Mouse (Mus musculus) Patski (cell line): ENCODE measurements around the gene Col23a1. TPM values are rescaled to one million over a fixed set of nuclear protein-coding genes. Genes with fewer than 3 reads are reported as not detected.

Experiments
- ATAC-seq: fragments of 100-300 bp; one replicate; pipeline ENCODE4 v1.8.0; 2021
- CTCF ChIA-PET: fragments of 350-600 bp; sonication (Branson Sonifier 250); formaldehyde crosslinking; loops from one replicate; lab custom pipeline; 2022; ENCODE audit warnings: inconsistent platforms; lab: Charles Lee
- POLR2A ChIA-PET: fragments of 350-600 bp; sonication (Branson Sonifier 250); formaldehyde crosslinking; loops from one replicate; lab custom pipeline; 2022; ENCODE audit warnings: antibody characterized with exemption, inconsistent platforms; lab: Charles Lee
- DNase-seq: peaks from one replicate; pipeline ENCODE4 v3.0.0-alpha.2; 2011; ENCODE audit warnings: low read depth, low spot score
- H3K27me3 ChIP-seq: fragments of 371-371 bp; one replicate; pipeline ENCODE4 v1.5.1; 2021
- CTCF ChIP-seq: fragments of 100-300 bp; IDR thresholded peaks from one replicate; pipeline ENCODE4 v1.5.1; 2021
- in situ Hi-C: fragments of 300-500 bp; cut with MboI; formaldehyde crosslinking; loops from 3 replicates; pipeline ENCODE4 v1.11.1; 2018; ENCODE audit warnings: low pct_unique_long_range_greater_than_20kb, mixed read lengths
- polyA plus RNA-seq: library from polyadenylated mRNA; unstranded; gene quantifications from one replicate; pipeline ENCODE4 v1.2.3, GENCODE M21; 2021

The Col23a1 gene
- polyA plus RNA-seq, 1 experiment from 2014 or later, result 3.5 TPM

GRCm38 (mm10) chr11:51469341-51469831, 179.7 kb downstream of the Col23a1 start:
- no peaks in the 10 kb centered on the region for H3K27me3 ChIP-seq
- ATAC-seq, result no peak
- POLR2A ChIA-PET, result no interaction called here
- CTCF ChIA-PET, result interaction anchor here (1.0 kb wide), 1 partner anchor 9 kb away, joined by 3 read pairs; no protein-coding TSS in a partner anchor
- TF ChIP-seq CTCF, result no peak
- in situ Hi-C loops, result no loop called here
- DNase-seq, result no peak

- H3K27me3 ChIP-seq, result no peaks in the 10 kb centered on the region
- DNase-seq (no peak), ATAC-seq (no peak)
- TF ChIP-seq CTCF, result no peak
- POLR2A ChIA-PET, result no interaction called here
- in situ Hi-C loops, result no loop called here
- CTCF ChIA-PET, result no interaction called here
These were observed 180.8 kb downstream of the Col23a1 start for GRCm38 (mm10) chr11:51470383-51471144.

GRCm38 (mm10) chr11:51473686-51474085, 184.0 kb downstream of the Col23a1 start:
- POLR2A ChIA-PET, result no interaction called here
- in situ Hi-C loops, result no loop called here
- TF ChIP-seq CTCF, result no peak

GRCm38 (mm10) chr11:51476543-51476942, 186.8 kb downstream of the Col23a1 start:
- ATAC-seq, result peak; percentile 78
- ChIA-PET POLR2A (no interaction called here), CTCF (interaction anchor here (1.0 to 1.5 kb wide), 3 partner anchors 33 to 144 kb away, joined by 3 to 4 read pairs (median 3); no protein-coding TSS in a partner anchor)
- no peak for TF ChIP-seq CTCF
- DNase-seq, result peak; percentile 68
- no peaks in the 10 kb centered on the region for H3K27me3 ChIP-seq
- in situ Hi-C loops, result no loop called here

More at GRCm38 (mm10) chr11:51473686-51474085, 184.0 kb downstream of the Col23a1 start:
- DNase-seq (no peak), ATAC-seq (no peak)
- CTCF ChIA-PET, result interaction anchor here (1.4 kb wide), 1 partner anchor 14 kb away, joined by 3 read pairs; no protein-coding TSS in a partner anchor
- no peaks in the 10 kb centered on the region for H3K27me3 ChIP-seq

GRCm38 (mm10) chr11:51477571-51477970, 187.9 kb downstream of the Col23a1 start:
- DNase-seq (no peak), ATAC-seq (no peak)
- no peak for TF ChIP-seq CTCF
- ChIA-PET POLR2A (no interaction called here), CTCF (interaction anchor here (1.0 to 1.5 kb wide), 2 partner anchors 32 to 145 kb away, joined by 3 to 4 read pairs; no protein-coding TSS in a partner anchor)
- no peaks in the 10 kb centered on the region for H3K27me3 ChIP-seq
- in situ Hi-C loops, result no loop called here

- no peaks in the 10 kb centered on the region for H3K27me3 ChIP-seq
- in situ Hi-C loops, result no loop called here
- TF ChIP-seq CTCF, result no peak
- DNase-seq (no peak), ATAC-seq (no peak)
- ChIA-PET POLR2A (interaction anchor here (0.8 kb wide), 1 partner anchor 54 kb away, joined by 3 read pairs; no protein-coding TSS in a partner anchor), CTCF (no interaction called here)
These were observed 192.5 kb downstream of the Col23a1 start for GRCm38 (mm10) chr11:51482251-51482650.

- no peaks in the 10 kb centered on the region for H3K27me3 ChIP-seq
- in situ Hi-C loops, result no loop called here
- ChIA-PET CTCF (interaction anchor here (1.1 kb wide), 1 partner anchor 22 kb away, joined by 4 read pairs; no protein-coding TSS in a partner anchor), POLR2A (no interaction called here)
- DNase-seq, result no peak
- ATAC-seq, result peak; percentile 73
- TF ChIP-seq CTCF, result no peak
These were observed 195.4 kb downstream of the Col23a1 start for GRCm38 (mm10) chr11:51485051-51485521.

- no peak for TF ChIP-seq CTCF
- in situ Hi-C loops, result no loop called here
- DNase-seq (no peak), ATAC-seq (no peak)
- ChIA-PET POLR2A (no interaction called here), CTCF (no interaction called here)
- no peaks in the 10 kb centered on the region for H3K27me3 ChIP-seq
These were observed 196.2 kb downstream of the Col23a1 start for GRCm38 (mm10) chr11:51485775-51486464.

GRCm38 (mm10) chr11:51488813-51489212, 199.1 kb downstream of the Col23a1 start:
- DNase-seq, result no peak
- CTCF ChIA-PET, result interaction anchor here (1.0 kb wide), 1 partner anchor 20 kb away, joined by 3 read pairs; no protein-coding TSS in a partner anchor
- no peak for ATAC-seq
- POLR2A ChIA-PET, result no interaction called here
- H3K27me3 ChIP-seq, result no peaks in the 10 kb centered on the region
- in situ Hi-C loops, result no loop called here
- no peak for TF ChIP-seq CTCF

GRCm38 (mm10) chr11:51493421-51493820, 203.7 kb downstream of the Col23a1 start:
- H3K27me3 ChIP-seq, result no peaks in the 10 kb centered on the region
- POLR2A ChIA-PET, result no interaction called here
- ATAC-seq (no peak), DNase-seq (no peak)
- no peak for TF ChIP-seq CTCF
- CTCF ChIA-PET, result interaction anchor here (2.2 kb wide), 1 partner anchor 9 kb away, joined by 8 read pairs; no protein-coding TSS in a partner anchor
- in situ Hi-C loops, result no loop called here
